Mouse (Mus musculus) kidney, postnatal 0 days (tissue): ENCODE measurements around the gene Cdhr5. TPM values are rescaled to one million over a fixed set of nuclear protein-coding genes. Genes with fewer than 3 reads are reported as not detected.
"Not testable (repeated sequence)": the region's sequence is repeated elsewhere in the genome, so short reads cannot be mapped to it uniquely, and the experiment has no call there.

Experiments
- ATAC-seq: fragments of 200-750 bp; cut with Nextera tagmentation; replicated peaks from 2 replicates; pipeline ENCODE4 v1.8.0; 2017; ENCODE audit warnings: low read depth, moderate number of reproducible peaks, moderate TSS enrichment, moderate library complexity; ENCODE audit not compliant: low FRiP score
- DNase-seq: peaks from one replicate; pipeline ENCODE4 v3.0.0-alpha.2; 2016; ENCODE audit warnings: low spot score
- H3K27ac ChIP-seq: fragments of 300-500 bp; sonication (generic); 2 replicates; pipeline ENCODE4 v1.5.1; 2014; ENCODE audit warnings: mild to moderate bottlenecking
- H3K27me3 ChIP-seq: fragments of 300-500 bp; sonication (generic); 2 replicates; pipeline ENCODE4 v1.6.1; 2014; ENCODE audit warnings: low read length, mixed read lengths; ENCODE audit not compliant: insufficient read depth
- H3K36me3 ChIP-seq: fragments of 300-500 bp; sonication (generic); 2 replicates; pipeline ENCODE4 v1.6.1; 2014; ENCODE audit warnings: low read length, mixed read lengths; ENCODE audit not compliant: insufficient read depth
- H3K4me1 ChIP-seq: fragments of 300-500 bp; sonication (generic); replicated peaks from 2 replicates; pipeline ENCODE4 v1.6.1; 2014; ENCODE audit warnings: antibody characterized with exemption, low read length, mixed read lengths; ENCODE audit not compliant: insufficient read depth
- H3K4me2 ChIP-seq: fragments of 300-500 bp; sonication (generic); 2 replicates; pipeline ENCODE4 v1.6.1; 2014; ENCODE audit warnings: mild to moderate bottlenecking, low read length, moderate library complexity, mixed read lengths
- H3K4me3 ChIP-seq: fragments of 300-500 bp; sonication (generic); replicated peaks from 2 replicates; pipeline ENCODE4 v1.5.1; 2014; ENCODE audit warnings: low read depth, low read length
- H3K9ac ChIP-seq: fragments of 300-500 bp; sonication (generic); 2 replicates; pipeline ENCODE4 v1.6.1; 2014; ENCODE audit warnings: low read depth, low read length
- H3K9me3 ChIP-seq: fragments of 300-500 bp; sonication (generic); replicated peaks from 2 replicates; pipeline ENCODE4 v1.6.1; 2016; ENCODE audit warnings: low read length, inconsistent platforms, mixed read lengths
- CTCF ChIP-seq: IDR thresholded peaks from 2 replicates; pipeline ENCODE4 v1.5.1; 2016; ENCODE audit warnings: antibody characterized with exemption, low read depth, mild to moderate bottlenecking, moderate library complexity
- WGBS: fragments of 180-500 bp; shearing (Covaris S2); extraction: QIAGEN DNeasy Blood & Tissue Kit; methylation state at CpG from one replicate; pipeline ENCODE4 v1.1.7; 2014; 5-methylcytosine and 5-hydroxymethylcytosine counted together
- polyA plus RNA-seq: library from polyadenylated mRNA; unstranded; fragments of >200 nt; fragmentation: Nextera tagmentation; extraction: Ambion mirVana; gene quantifications from 2 replicates; pipeline ENCODE4 v1.2.1, GENCODE M21; 2015

Cdhr5 gene
- polyA plus RNA-seq, 1 experiment from 2014 or later, result 40.1 TPM

- ATAC-seq (no peak), DNase-seq (no peak)
- no peaks in the 10 kb centered on the region for H3K27me3 ChIP-seq
- H3K36me3 ChIP-seq, result peaks cover 73% of the 10 kb centered on the region
- no peaks in the 10 kb centered on the region for H3K4me1 ChIP-seq
- TF ChIP-seq CTCF, result no peak
- H3K4me2 ChIP-seq, result no peak overlapping the region
- no peak overlapping the region for H3K9ac ChIP-seq
- no peak overlapping the region for H3K27ac ChIP-seq
- H3K4me3 ChIP-seq, result no peak overlapping the region
- 89% methylated on average over 10 of the region's 10 CpGs for WGBS
- no peaks in the 10 kb centered on the region for H3K9me3 ChIP-seq
These were observed 20.4 kb downstream of the Cdhr5 start for GRCm38 (mm10) chr7:141256159-141256558.

GRCm38 (mm10) chr7:141250486-141250885 is 26.1 kb downstream of the Cdhr5 start:
- not testable (repeated sequence) for H3K27me3 ChIP-seq, H3K4me2 ChIP-seq, H3K9me3 ChIP-seq, H3K9ac ChIP-seq, DNase-seq, H3K27ac ChIP-seq, H3K4me3 ChIP-seq, ATAC-seq, H3K4me1 ChIP-seq
- whole genome bisulfite sequencing, result 91% methylated on average over 4 of the region's 4 CpGs
- H3K36me3 ChIP-seq, result peaks cover 59% of the 10 kb centered on the region

- TF ChIP-seq CTCF, result no peak
- Histone ChIP-seq H3K27me3 (no peaks in the 10 kb centered on the region), H3K4me1 (0 out of 2 replicates have a peak, but pooled peaks cover 11% of the 10 kb centered on the region), H3K9me3 (no peaks in the 10 kb centered on the region), H3K9ac (no peak overlapping the region), H3K4me3 (no peak overlapping the region), H3K27ac (no peak overlapping the region), H3K4me2 (no peak overlapping the region), H3K36me3 (peaks cover 32% of the 10 kb centered on the region)
- 96% methylated on average over 10 of the region's 10 CpGs for WGBS
- ATAC-seq, result no peak
- no peak for DNase-seq
These were observed 45.0 kb downstream of the Cdhr5 start for GRCm38 (mm10) chr7:141231551-141231950.

GRCm38 (mm10) chr7:141231111-141231510 is 45.5 kb downstream of the Cdhr5 start:
- DNase-seq (no peak), ATAC-seq (no peak)
- TF ChIP-seq CTCF, result no peak
- 78% methylated on average over 3 of the region's 3 CpGs for WGBS
- peaks cover 32% of the 10 kb centered on the region for H3K36me3 ChIP-seq
- H3K9me3 ChIP-seq, result no peaks in the 10 kb centered on the region
- H3K4me3 ChIP-seq, result no peak overlapping the region
- no peaks in the 10 kb centered on the region for H3K27me3 ChIP-seq
- H3K4me1 ChIP-seq, result 0 out of 2 replicates have a peak, but pooled peaks cover 11% of the 10 kb centered on the region
- H3K4me2 ChIP-seq, result no peak overlapping the region
- no peak overlapping the region for H3K27ac ChIP-seq
- H3K9ac ChIP-seq, result no peak overlapping the region

GRCm38 (mm10) chr7:141230570-141230969 is 46.0 kb downstream of the Cdhr5 start:
- Histone ChIP-seq H3K4me2 (0 out of 2 replicates have a peak overlapping the region, but pooled peaks have one; percentile 68), H3K4me3 (no peak overlapping the region), H3K9me3 (no peaks in the 10 kb centered on the region), H3K36me3 (peaks cover 31% of the 10 kb centered on the region), H3K4me1 (0 out of 2 replicates have a peak, but pooled peaks cover 11% of the 10 kb centered on the region), H3K9ac (no peak overlapping the region), H3K27me3 (no peaks in the 10 kb centered on the region), H3K27ac (no peak overlapping the region)
- TF ChIP-seq CTCF, result no peak
- ATAC-seq (no peak), DNase-seq (no peak)
- WGBS, result 85% methylated on average over 4 of the region's 4 CpGs

- WGBS, result 41% methylated on average over 6 of the region's 6 CpGs
- ATAC-seq (no peak), DNase-seq (no peak)
- H3K27me3 ChIP-seq, result no peaks in the 10 kb centered on the region
- no peak overlapping the region for H3K27ac ChIP-seq
- H3K4me1 ChIP-seq, result 0 out of 2 replicates have a peak, but pooled peaks cover 11% of the 10 kb centered on the region
- no peak for TF ChIP-seq CTCF
- peak overlapping the region; percentile 99 for H3K4me3 ChIP-seq
- peaks cover 24% of the 10 kb centered on the region for H3K36me3 ChIP-seq
- peak overlapping the region; percentile 99 for H3K9ac ChIP-seq
- H3K4me2 ChIP-seq, result peak overlapping the region; percentile 68
- no peaks in the 10 kb centered on the region for H3K9me3 ChIP-seq
These were observed 46.9 kb downstream of the Cdhr5 start for GRCm38 (mm10) chr7:141229702-141230101.
